Mouse (Mus musculus): ENCODE results near the gene Cacnb1. TPM values are rescaled to one million over a fixed set of nuclear protein-coding genes. Genes with fewer than 3 reads are reported as not detected.
A peak's percentile ranks its signal among the peaks of the same experiment; 100 is the strongest.

Gene Cacnb1
- polyA plus RNA-seq, 1 experiment, result 117 TPM

DNA sequence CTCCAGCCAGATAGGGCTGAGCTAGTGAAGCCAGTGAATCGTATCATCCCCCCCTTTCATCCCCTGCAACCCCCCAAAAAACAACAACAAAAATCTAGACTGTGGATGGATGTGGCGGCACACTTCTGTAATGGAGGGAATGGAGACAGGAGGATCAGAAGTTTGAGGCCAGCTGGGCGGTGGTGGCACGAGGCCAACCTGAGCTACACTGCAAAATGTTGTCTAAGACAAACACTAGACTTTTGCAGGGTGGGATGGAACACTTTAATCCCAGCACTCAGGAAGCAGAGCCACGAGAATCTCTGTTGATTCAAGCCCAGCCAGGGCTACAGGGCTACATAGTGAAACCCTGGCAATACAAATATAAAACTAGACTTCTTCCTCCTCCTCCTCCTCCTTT is 21.2 kb upstream of the Cacnb1 start:
- Histone ChIP-seq H3K4me1 (ENCODE audit: control insufficient read depth, insufficient read depth, low read length) (no peaks in the 10 kb centered on the region), H3K4me3 (ENCODE audit: insufficient read depth, low read length) (no peak overlapping the region), H3K27ac (ENCODE audit: insufficient read depth, low read length) (no peak overlapping the region)
- TF ChIP-seq CTCF (IDR thresholded peaks at IDR 0.05; ENCODE audit: extremely low read depth, insufficient read depth, low read length) (no peak), POLR2A (IDR thresholded peaks at IDR 0.05; ENCODE audit: extremely low read depth, insufficient read depth, low read length) (no peak)

DNA sequence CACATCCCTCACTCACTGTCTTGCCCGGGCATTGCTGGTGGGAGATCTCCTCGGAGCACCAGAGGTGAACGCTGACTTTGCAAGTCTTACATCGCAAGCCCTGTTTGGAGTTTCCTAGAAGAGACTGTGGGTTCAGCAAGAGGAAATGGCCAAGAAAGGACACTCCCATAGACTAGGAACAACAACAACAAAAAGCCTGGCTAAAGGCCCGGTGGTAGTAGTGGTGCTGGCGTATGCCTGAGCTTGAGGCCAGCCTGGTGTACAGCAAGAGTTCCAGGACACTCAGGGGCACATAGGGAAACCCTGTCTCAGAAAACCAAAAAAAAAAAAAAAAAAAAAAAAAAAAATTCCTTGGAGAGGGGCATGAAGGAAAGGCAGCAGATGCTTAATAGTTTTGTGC is 19.9 kb upstream of the Cacnb1 start:
- H3K27ac ChIP-seq (ENCODE audit: insufficient read depth, low read length), result no peak overlapping the region
- no peaks in the 10 kb centered on the region for H3K4me1 ChIP-seq (ENCODE audit: control insufficient read depth, insufficient read depth, low read length)
- no peak overlapping the region for H3K4me3 ChIP-seq (ENCODE audit: insufficient read depth, low read length)
- TF ChIP-seq CTCF (IDR thresholded peaks at IDR 0.05; ENCODE audit: extremely low read depth, insufficient read depth, low read length), result no peak

DNA sequence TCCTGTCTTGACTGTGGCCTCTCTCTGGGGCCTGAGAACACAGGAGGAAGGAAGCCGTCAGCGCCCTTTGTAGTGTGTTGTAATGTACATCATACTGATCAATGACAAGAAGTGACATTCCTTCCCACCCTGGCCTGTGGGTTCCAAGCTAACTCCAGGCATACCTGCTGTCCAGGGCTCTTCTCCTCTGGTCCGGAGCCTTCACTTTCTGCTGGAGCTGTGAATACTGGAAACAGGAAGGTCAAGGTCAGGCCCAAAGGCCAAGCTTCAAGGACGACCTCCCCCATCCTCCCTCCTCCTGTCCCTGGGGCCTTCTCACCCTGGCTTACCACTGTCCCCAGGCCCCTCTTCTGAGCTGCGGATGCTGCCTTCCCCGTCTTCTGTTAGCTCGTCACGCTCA is 18.1 kb upstream of the Cacnb1 start:
- Histone ChIP-seq H3K4me3 (ENCODE audit: insufficient read depth, low read length) (no peak overlapping the region), H3K4me1 (ENCODE audit: control insufficient read depth, insufficient read depth, low read length) (no peaks in the 10 kb centered on the region; the same call in 1 of the 2 replicates), H3K27ac (ENCODE audit: insufficient read depth, low read length) (no peak overlapping the region)
- TF ChIP-seq POLR2A (IDR thresholded peaks at IDR 0.05; ENCODE audit: extremely low read depth, insufficient read depth, low read length) (no peak), CTCF (IDR thresholded peaks at IDR 0.05; ENCODE audit: extremely low read depth, insufficient read depth, low read length) (no peak)

DNA sequence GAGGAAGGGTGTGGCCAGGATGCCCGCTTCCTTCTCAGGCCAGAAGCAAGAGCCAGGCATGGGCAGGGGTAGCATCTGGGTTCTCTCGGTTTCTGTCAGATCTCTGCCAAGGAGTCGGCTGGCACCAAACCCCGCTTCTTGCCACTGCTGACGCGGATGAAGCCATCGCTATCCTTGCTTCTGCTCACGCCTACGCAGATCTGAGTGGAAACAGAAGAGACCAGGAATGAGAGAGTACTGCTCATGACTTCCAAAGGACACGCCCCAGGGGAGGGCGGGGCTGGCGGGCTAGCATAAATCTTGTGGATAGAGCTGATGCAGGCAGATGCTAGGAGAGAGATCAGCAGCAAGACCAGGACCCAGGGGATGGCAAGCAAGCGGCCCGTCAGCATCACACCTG is 15.0 kb upstream of the Cacnb1 start:
- TF ChIP-seq CTCF (IDR thresholded peaks at IDR 0.05; ENCODE audit: extremely low read depth, insufficient read depth, low read length) (no peak), POLR2A (IDR thresholded peaks at IDR 0.05; ENCODE audit: extremely low read depth, insufficient read depth, low read length) (peak; percentile 44; the same call in 1 of the 2 replicates)
- H3K4me3 ChIP-seq (ENCODE audit: insufficient read depth, low read length), result no peak overlapping the region
- H3K4me1 ChIP-seq (ENCODE audit: control insufficient read depth, insufficient read depth, low read length), result peaks cover 1% of the 10 kb centered on the region
- H3K27ac ChIP-seq (ENCODE audit: insufficient read depth, low read length), result no peak overlapping the region

DNA sequence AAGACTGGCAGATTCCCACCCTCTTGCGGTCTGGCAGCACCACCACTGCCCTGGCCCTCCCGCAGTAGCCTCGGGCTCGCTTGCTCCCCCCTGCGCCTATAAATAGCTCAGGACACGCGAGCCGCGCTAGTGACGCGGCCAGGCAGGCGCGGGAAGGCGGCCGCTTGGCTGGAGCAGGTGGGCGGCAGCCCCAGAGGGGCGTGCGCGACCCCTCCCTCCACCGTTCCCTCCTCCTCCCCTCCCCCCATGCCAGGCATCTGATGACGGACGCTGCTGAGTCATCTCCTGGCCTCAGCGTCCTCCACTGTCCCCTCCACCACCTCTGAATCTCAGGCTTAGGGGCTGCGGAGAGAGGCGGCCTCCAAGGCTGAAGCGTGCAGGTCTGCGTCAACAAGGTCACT is 13.1 kb upstream of the Cacnb1 start:
- peaks cover 1% of the 10 kb centered on the region for H3K4me1 ChIP-seq (ENCODE audit: control insufficient read depth, insufficient read depth, low read length)
- TF ChIP-seq CTCF (IDR thresholded peaks at IDR 0.05; ENCODE audit: extremely low read depth, insufficient read depth, low read length) (no peak), POLR2A (IDR thresholded peaks at IDR 0.05; ENCODE audit: extremely low read depth, insufficient read depth, low read length) (no peak)
- H3K4me3 ChIP-seq (ENCODE audit: insufficient read depth, low read length), result peak overlapping the region; percentile 15
- peak overlapping the region; percentile 37; the same call in 1 of the 2 replicates for H3K27ac ChIP-seq (ENCODE audit: insufficient read depth, low read length)

DNA sequence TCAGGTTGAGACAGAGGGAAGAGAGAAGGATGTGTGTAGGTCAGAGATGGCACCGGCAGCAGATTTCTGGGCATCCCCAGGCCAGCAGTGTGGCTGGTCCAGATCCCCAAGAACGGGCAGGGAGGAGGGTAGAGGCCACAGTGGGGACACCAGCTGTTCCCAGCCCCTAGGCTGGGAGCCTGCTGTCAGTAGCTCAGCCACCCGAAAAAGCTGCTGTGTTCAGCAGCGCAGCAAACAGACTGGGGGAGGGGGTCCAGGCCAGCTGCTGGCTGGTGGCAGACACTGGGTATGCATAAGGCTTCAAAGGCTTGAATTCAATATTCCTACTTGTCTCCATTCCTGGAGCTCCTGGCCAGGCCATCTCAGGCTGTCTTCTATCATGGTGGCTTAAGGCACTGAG is 12.0 kb upstream of the Cacnb1 start:
- no peak for TF ChIP-seq CTCF (IDR thresholded peaks at IDR 0.05; ENCODE audit: extremely low read depth, insufficient read depth, low read length)
- no peak overlapping the region for H3K27ac ChIP-seq (ENCODE audit: insufficient read depth, low read length)
- H3K4me1 ChIP-seq (ENCODE audit: control insufficient read depth, insufficient read depth, low read length), result peaks cover 1% of the 10 kb centered on the region
- no peak overlapping the region for H3K4me3 ChIP-seq (ENCODE audit: insufficient read depth, low read length)

DNA sequence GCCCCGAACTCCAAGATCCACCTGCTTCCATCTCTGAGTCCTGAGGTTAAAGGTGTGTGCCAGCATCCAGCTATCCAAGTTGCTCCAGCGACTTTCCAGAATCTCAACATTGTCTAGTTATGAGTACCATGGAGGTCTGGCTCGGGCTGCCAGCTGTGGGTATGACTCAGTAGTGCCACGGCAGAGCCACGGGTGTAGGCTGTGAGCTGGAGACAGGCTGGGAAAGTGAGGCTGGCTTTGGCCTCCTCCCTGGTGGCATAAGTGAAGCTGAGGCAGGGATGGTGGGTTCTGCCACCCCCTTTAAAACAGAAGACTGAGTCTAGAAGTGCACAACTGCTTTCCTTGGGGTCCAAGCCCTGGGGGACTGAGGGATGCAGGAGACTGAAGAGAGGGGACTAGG is 11.2 kb upstream of the Cacnb1 start:
- Histone ChIP-seq H3K4me1 (ENCODE audit: control insufficient read depth, insufficient read depth, low read length) (peaks cover 1% of the 10 kb centered on the region), H3K27ac (ENCODE audit: insufficient read depth, low read length) (no peak overlapping the region), H3K4me3 (ENCODE audit: insufficient read depth, low read length) (no peak overlapping the region)
- TF ChIP-seq POLR2A (IDR thresholded peaks at IDR 0.05; ENCODE audit: extremely low read depth, insufficient read depth, low read length) (no peak), CTCF (IDR thresholded peaks at IDR 0.05; ENCODE audit: extremely low read depth, insufficient read depth, low read length) (no peak)

DNA sequence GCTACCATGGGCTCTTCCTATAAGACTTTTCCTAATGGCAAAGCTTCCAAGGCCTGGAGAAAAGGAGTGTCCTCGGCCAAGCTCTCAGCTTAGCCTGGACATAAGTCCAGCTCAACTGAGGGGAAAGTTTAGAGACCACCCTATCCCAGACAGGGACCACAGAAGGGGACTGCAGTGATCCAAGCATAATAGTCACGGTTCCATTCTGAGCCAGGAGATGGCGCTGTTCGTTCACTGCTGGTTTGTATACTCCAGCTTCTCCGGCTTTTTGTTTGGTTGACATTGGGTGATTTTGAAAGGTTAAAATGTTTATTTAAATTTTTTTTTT is 8.6 kb upstream of the Cacnb1 start:
- peaks cover 1% of the 10 kb centered on the region; the same call in 1 of the 2 replicates for H3K4me1 ChIP-seq (ENCODE audit: control insufficient read depth, insufficient read depth, low read length)
- TF ChIP-seq POLR2A (IDR thresholded peaks at IDR 0.05; ENCODE audit: extremely low read depth, insufficient read depth, low read length) (no peak; the same call in 1 of the 2 replicates), CTCF (IDR thresholded peaks at IDR 0.05; ENCODE audit: extremely low read depth, insufficient read depth, low read length) (peak; percentile 98)
- no peak overlapping the region for H3K4me3 ChIP-seq (ENCODE audit: insufficient read depth, low read length)
- no peak overlapping the region for H3K27ac ChIP-seq (ENCODE audit: insufficient read depth, low read length)

DNA sequence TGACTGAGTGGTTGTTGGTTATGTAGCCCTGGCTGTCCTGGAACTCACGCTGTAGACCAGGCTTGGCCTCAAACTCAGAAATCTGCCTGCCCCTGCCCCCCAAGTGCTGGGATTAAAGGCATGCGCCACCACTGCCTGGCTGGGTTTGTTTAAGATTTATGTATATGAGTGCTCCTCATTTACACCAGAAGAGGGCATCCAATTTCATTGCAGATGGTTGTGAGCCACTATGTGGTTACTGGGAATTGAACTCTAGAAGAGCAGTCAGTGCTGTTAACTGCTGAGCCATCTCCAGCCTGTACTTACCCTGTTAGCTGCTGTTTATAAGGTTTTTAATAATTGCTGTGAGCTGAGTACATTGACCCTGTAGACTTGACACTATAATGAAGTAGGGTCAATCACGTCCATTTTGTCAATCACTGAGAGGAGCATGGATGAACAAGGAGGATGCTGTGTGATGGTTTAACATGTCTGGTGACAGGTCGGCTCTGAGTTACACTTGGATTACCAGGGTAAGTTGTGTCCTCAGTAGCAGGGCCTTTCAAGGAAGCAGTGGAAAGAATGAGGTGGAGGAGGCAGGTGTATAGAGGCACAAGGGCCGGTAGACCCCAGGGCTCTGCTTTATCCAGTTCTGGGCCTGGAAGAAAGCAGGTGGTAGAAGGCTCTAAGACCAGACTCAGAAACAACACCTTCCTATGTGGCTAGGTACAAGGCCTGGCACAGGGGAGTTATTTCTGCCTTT is 8.0 kb upstream of the Cacnb1 start:
- TF ChIP-seq POLR2A (IDR thresholded peaks at IDR 0.05; ENCODE audit: extremely low read depth, insufficient read depth, low read length) (peak; percentile 32; the same call in 1 of the 2 replicates), CTCF (IDR thresholded peaks at IDR 0.05; ENCODE audit: extremely low read depth, insufficient read depth, low read length) (0 out of 2 replicates have a peak, but pooled peaks have one; percentile 5)
- no peak overlapping the region for H3K4me3 ChIP-seq (ENCODE audit: insufficient read depth, low read length)
- H3K27ac ChIP-seq (ENCODE audit: insufficient read depth, low read length), result no peak overlapping the region
- H3K4me1 ChIP-seq (ENCODE audit: control insufficient read depth, insufficient read depth, low read length), result peaks cover 3% of the 10 kb centered on the region; the same call in 1 of the 2 replicates

DNA sequence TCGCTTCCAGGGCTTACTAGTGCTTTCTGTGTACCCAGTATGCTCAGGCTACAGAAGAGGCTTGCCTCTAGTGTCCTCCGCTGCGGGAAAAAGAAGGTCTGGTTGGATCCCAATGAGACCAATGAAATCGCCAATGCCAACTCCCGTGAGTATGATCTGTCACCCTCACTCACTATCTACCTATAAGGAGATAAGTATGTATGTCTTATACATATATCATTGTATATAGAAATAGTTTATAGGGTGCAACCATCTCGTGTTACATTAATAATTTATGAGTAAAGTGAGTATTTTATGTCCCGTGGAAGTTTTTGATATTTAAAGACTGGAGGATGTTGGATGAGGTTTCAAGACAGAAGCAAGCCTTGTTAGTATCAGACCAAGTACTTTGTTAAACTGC is 5.0 kb upstream of the Cacnb1 start:
- Histone ChIP-seq H3K4me1 (ENCODE audit: control insufficient read depth, insufficient read depth, low read length) (peaks cover 2% of the 10 kb centered on the region; the same call in 1 of the 2 replicates), H3K4me3 (ENCODE audit: insufficient read depth, low read length) (peak overlapping the region; percentile 94), H3K27ac (ENCODE audit: insufficient read depth, low read length) (no peak overlapping the region)
- no peak for TF ChIP-seq POLR2A (IDR thresholded peaks at IDR 0.05; ENCODE audit: extremely low read depth, insufficient read depth, low read length)
- TF ChIP-seq CTCF (IDR thresholded peaks at IDR 0.05; ENCODE audit: extremely low read depth, insufficient read depth, low read length), result no peak

All from cortical plate, adult 2 months (tissue).